Mouse (Mus musculus) kidney, embryonic 14.5 days (tissue): ENCODE results near the gene Abcg1. TPM values are rescaled to one million over a fixed set of nuclear protein-coding genes. Genes with fewer than 3 reads are reported as not detected.

Experiments used
- ATAC-seq: fragments of 200-750 bp; cut with Nextera tagmentation; 2 replicates; pipeline ENCODE4 v1.8.0; 2017; ENCODE audit warnings: moderate number of reproducible peaks, mild to moderate bottlenecking, moderate TSS enrichment, moderate library complexity; ENCODE audit not compliant: low FRiP score, low TSS enrichment
- H3K27ac ChIP-seq: fragments of 300-500 bp; sonication (generic); 2 replicates; pipeline ENCODE4 v1.5.1; 2014; ENCODE audit warnings: low read depth, mild to moderate bottlenecking, low read length, moderate library complexity, mixed read lengths
- H3K27me3 ChIP-seq: fragments of 300-500 bp; sonication (generic); 2 replicates; pipeline ENCODE4 v1.6.1; 2014; ENCODE audit warnings: mild to moderate bottlenecking, low read length; ENCODE audit not compliant: control insufficient read depth, insufficient read depth
- H3K36me3 ChIP-seq: fragments of 300-500 bp; sonication (generic); 2 replicates; pipeline ENCODE4 v1.6.1; 2014; ENCODE audit warnings: low read length, mixed read lengths; ENCODE audit not compliant: control insufficient read depth, insufficient read depth
- H3K4me1 ChIP-seq: fragments of 300-500 bp; sonication (generic); 2 replicates; pipeline ENCODE4 v1.6.1; 2014; ENCODE audit warnings: low read length, mixed read lengths; ENCODE audit not compliant: control insufficient read depth, insufficient read depth
- H3K4me2 ChIP-seq: fragments of 300-500 bp; sonication (generic); replicated peaks from 2 replicates; pipeline ENCODE4 v1.6.1; 2014; ENCODE audit warnings: low read depth, mild to moderate bottlenecking, low read length
- H3K4me3 ChIP-seq: fragments of 300-500 bp; sonication (generic); 2 replicates; pipeline ENCODE4 v1.5.1; 2014; ENCODE audit warnings: mild to moderate bottlenecking, low read length
- H3K9ac ChIP-seq: fragments of 300-500 bp; sonication (generic); 2 replicates; pipeline ENCODE4 v1.6.1; 2014; ENCODE audit warnings: low read depth, mild to moderate bottlenecking, low read length, moderate library complexity
- H3K9me3 ChIP-seq: fragments of 300-500 bp; sonication (generic); 2 replicates; pipeline ENCODE4 v1.6.1; 2016; ENCODE audit warnings: low read length; ENCODE audit not compliant: control insufficient read depth
- WGBS: fragments of 180-500 bp; shearing (Covaris S2); extraction: QIAGEN DNeasy Blood & Tissue Kit; methylation state at CpG from one replicate; pipeline ENCODE4 v1.1.7; 2014; 5-methylcytosine and 5-hydroxymethylcytosine counted together
- polyA plus RNA-seq: library from polyadenylated mRNA; unstranded; fragments of >200 nt; fragmentation: Nextera tagmentation; extraction: Ambion mirVana; gene quantifications from 2 replicates; pipeline ENCODE4 v1.2.1, GENCODE M21; 2014

Gene Abcg1
- polyA plus RNA-seq, 1 experiment from 2014 or later = 5.4 TPM

- no peak for ATAC-seq
- 82% methylated on average over 2 of the region's 2 CpGs for WGBS
- Histone ChIP-seq H3K36me3 (no peaks in the 10 kb centered on the region), H3K4me2 (no peak overlapping the region), H3K4me1 (no peaks in the 10 kb centered on the region), H3K9ac (no peak overlapping the region), H3K27me3 (no peaks in the 10 kb centered on the region), H3K4me3 (no peak overlapping the region), H3K9me3 (no peaks in the 10 kb centered on the region), H3K27ac (no peak overlapping the region)
These were observed 106.3 kb downstream of the Abcg1 start for GRCm38 (mm10) chr17:31163821-31164220.

GRCm38 (mm10) chr17:31165127-31165526 lies 107.7 kb downstream of the Abcg1 start, which contains the start of gene Tff1:
Tff1 (minus strand) TSS chr17:31165277.
- H3K4me2 ChIP-seq = no peak within 1 kb of the TSS
- no peaks in the 10 kb centered on the region for H3K27me3 ChIP-seq
- no peaks in the 10 kb centered on the region for H3K4me1 ChIP-seq
- H3K9me3 ChIP-seq = no peaks in the 10 kb centered on the region
- ATAC-seq = no peak
- H3K27ac ChIP-seq = no peak within 1 kb of the TSS
- H3K4me3 ChIP-seq = no peak within 1 kb of the TSS
- 80% methylated on average over 6 of the region's 6 CpGs for WGBS
- H3K9ac ChIP-seq = no peak within 1 kb of the TSS
- H3K36me3 ChIP-seq = no peaks in the 10 kb centered on the region

Other genes starting within 250 kb of the Abcg1 start
- 0.18 and 0.19 TPM in 2 replicates for gene Glp1r, start 155.9 kb upstream of the Abcg1 start, polyA plus RNA-seq
- 0.18 TPM in 1 of 2 replicates, not detected in the other for gene Umodl1, start 103.0 kb upstream of the Abcg1 start, polyA plus RNA-seq
- gene Tff3, start 72.0 kb downstream of the Abcg1 start, polyA plus RNA-seq = not detected in 2 replicates
- gene Tff2, start 86.6 kb downstream of the Abcg1 start, polyA plus RNA-seq = 0.61 and 1.2 TPM in 2 replicates
- not detected in 2 replicates for gene Tff1, start 107.6 kb downstream of the Abcg1 start, polyA plus RNA-seq
- gene Tmprss3, start 141.3 kb downstream of the Abcg1 start, polyA plus RNA-seq = not detected in 2 replicates
- 0.14 and 0.40 TPM in 2 replicates for gene Ubash3a, start 150.2 kb downstream of the Abcg1 start, polyA plus RNA-seq
- 1.2 and 1.6 TPM in 2 replicates for gene Rsph1, start 219.7 kb downstream of the Abcg1 start, polyA plus RNA-seq
- gene Slc37a1, start 229.1 kb downstream of the Abcg1 start, polyA plus RNA-seq = 3.0 and 3.3 TPM in 2 replicates